Mouse (Mus musculus): ENCODE results near the gene Sult3a2. TPM values are rescaled to one million over a fixed set of nuclear protein-coding genes. Genes with fewer than 3 reads are reported as not detected.

Gene Sult3a2
- polyA plus RNA-seq (2012): not detected in 2 replicates

DNA sequence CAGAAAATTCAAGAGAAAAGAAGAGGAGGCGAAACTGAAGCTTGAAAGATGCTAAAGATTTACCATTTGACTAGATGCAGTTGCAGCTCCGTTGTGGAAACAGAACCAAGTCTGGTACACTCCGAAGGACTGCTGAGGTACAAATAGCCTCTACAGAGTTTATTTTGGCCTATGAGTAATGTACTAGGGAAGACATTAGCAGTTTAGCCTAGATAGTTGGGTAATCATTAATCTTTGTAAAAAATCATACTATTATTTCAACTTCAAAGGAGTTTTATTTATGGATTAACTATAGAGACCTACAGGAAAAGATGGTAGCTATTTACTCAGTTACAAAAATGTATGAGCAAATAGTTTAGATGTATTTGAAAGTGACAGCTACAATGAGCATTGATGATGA lies at the start of gene Sult3a2:
Gene Sult3a2 (minus strand): TSS at position 101 of the 400 bp plus-strand sequence.

Other genes starting within 250 kb of the Sult3a2 start
- gene Clvs2, start 161.9 kb downstream of the Sult3a2 start, polyA plus RNA-seq (2012): not detected in 2 replicates
- gene Sult3a1, start 71.0 kb upstream of the Sult3a2 start, polyA plus RNA-seq (2012): not detected in 2 replicates
- gene Rsph4a, start 118.4 kb upstream of the Sult3a2 start, polyA plus RNA-seq (2012): not detected in 2 replicates
- gene Zup1, start 164.6 kb upstream of the Sult3a2 start, polyA plus RNA-seq (2012): 1.5 and 2.1 TPM in 2 replicates
- gene Rwdd1, start 232.9 kb upstream of the Sult3a2 start, polyA plus RNA-seq (2012): 66.6 and 78.3 TPM in 2 replicates

All from megakaryocyte-erythroid progenitor cell, adult 5 weeks (primary cell).